Mouse (Mus musculus) thymus, adult 2 months (tissue): ENCODE results near the gene Gm28539. TPM values are rescaled to one million over a fixed set of nuclear protein-coding genes. Genes with fewer than 3 reads are reported as not detected.
"Not testable (repeated sequence)": the region's sequence is repeated elsewhere in the genome, so short reads cannot be mapped to it uniquely, and the experiment has no call there.

Experiments
- DNase-seq: peaks from one replicate; pipeline ENCODE4 v3.0.0; 2021
- H3K27ac ChIP-seq: fragments of 200-500 bp; 2 replicates; pipeline ENCODE4 v1.5.1; 2012; ENCODE audit warnings: low read length, control low read depth; ENCODE audit not compliant: control insufficient read depth, insufficient read depth
- H3K27me3 ChIP-seq: fragments of 200-500 bp; 2 replicates; pipeline ENCODE4 v1.6.1; 2012; ENCODE audit warnings: mild to moderate bottlenecking, low read length, moderate library complexity, mixed read lengths; ENCODE audit not compliant: control insufficient read depth, insufficient read depth
- H3K36me3 ChIP-seq: fragments of 200-500 bp; 2 replicates; pipeline ENCODE4 v1.6.1; 2012; ENCODE audit warnings: mild to moderate bottlenecking, low read length, moderate library complexity; ENCODE audit not compliant: control insufficient read depth, insufficient read depth
- H3K4me1 ChIP-seq: fragments of 200-500 bp; replicated peaks from 2 replicates; pipeline ENCODE4 v1.6.1; 2012; ENCODE audit warnings: low read length; ENCODE audit not compliant: control insufficient read depth, insufficient read depth
- H3K4me3 ChIP-seq: fragments of 200-500 bp; 2 replicates; pipeline ENCODE4 v1.5.1; 2012; ENCODE audit warnings: mild to moderate bottlenecking, low read length, control low read depth, moderate library complexity; ENCODE audit not compliant: control insufficient read depth, insufficient read depth
- CTCF ChIP-seq: fragments of 200-500 bp; IDR thresholded peaks from 2 replicates; pipeline ENCODE4 v1.5.1; 2012; ENCODE audit warnings: mild to moderate bottlenecking, control low read depth, low read length, moderate library complexity, borderline replicate concordance; ENCODE audit not compliant: control insufficient read depth, poor library complexity, insufficient read depth; ENCODE audit errors: extremely low read depth
- POLR2A ChIP-seq: fragments of 200-500 bp; IDR thresholded peaks from 2 replicates; pipeline ENCODE4 v1.6.1; 2012; ENCODE audit warnings: mild to moderate bottlenecking, low read length, control low read depth, moderate library complexity; ENCODE audit not compliant: control insufficient read depth, poor library complexity, insufficient read depth; ENCODE audit errors: extremely low read depth
- WGBS: fragments of 180-500 bp; shearing (Covaris S2); methylation state at CpG from one replicate; pipeline ENCODE4 v1.1.7; 2018; 5-methylcytosine and 5-hydroxymethylcytosine counted together
- polyA plus RNA-seq: library from polyadenylated mRNA; depleted of rRNA; stranded (reverse); fragments of >200 nt; gene quantifications from 2 replicates; pipeline ENCODE4 v1.2.3, GENCODE M21; 2012

Gene Gm28539
- polyA plus RNA-seq, 1 experiment, result not detected

DNA sequence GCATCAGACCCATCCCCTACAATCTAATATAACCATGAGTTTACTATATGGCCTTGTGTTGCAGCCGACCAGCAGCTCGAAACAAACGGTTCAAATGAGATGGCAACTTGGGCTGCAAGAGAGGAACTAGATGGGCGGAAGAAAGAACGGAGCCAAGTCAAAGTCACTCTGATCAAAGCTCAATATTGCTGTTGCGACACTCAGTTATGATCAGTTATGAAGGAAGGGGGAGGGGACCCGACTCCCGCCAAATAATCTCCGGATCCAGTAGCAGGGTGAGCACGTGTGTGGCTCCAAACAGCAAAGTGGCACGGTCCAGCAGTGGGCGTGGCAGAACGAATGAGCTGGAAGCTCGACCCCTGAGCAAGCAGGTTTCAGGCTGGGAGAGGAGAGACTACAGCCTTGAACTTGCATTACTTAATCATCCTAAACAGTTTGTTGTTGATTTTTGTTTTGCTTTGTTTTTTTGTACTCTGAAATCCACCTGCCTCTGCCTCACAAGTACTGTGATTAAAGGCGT is 10.0 kb downstream of the Gm28539 start:
- Histone ChIP-seq H3K27me3 (no peaks in the 10 kb centered on the region), H3K27ac (no peak overlapping the region), H3K36me3 (no peaks in the 10 kb centered on the region), H3K4me3 (no peak overlapping the region), H3K4me1 (no peaks in the 10 kb centered on the region)
- TF ChIP-seq POLR2A (no peak), CTCF (no peak)
- no peak for DNase-seq
- WGBS, result 94% methylated on average over 15 of the region's 15 CpGs

DNA sequence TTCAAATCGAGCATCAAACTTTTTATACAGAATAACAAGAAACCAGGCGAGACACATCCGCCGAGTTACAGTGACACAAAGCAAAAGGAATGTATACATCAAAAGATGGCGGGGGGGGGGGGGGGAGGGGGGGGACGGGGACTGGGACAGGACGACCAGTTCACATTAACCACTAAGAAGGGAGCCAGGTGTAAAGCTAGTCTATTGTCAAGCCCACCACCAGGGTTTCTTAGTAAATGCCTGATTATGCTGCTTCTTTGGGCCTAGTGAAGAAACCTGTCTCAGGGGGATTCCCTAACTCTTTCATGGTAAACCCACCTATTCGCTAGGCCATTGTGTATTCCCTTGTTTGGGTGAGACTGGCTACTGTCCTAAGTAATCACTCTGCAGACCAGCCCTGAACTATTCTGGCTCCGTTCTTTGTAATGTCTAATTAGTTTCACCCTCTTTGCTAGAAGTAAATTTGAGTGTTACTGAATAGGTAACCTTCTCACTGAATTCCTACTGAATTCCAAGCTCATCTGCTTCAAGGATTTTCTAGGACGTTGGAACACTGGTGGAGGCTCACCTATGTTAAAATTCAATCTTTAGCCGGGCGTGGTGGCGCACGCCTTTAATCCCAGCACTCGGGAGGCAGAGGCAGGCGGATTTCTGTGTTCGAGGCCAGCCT is 13.3 kb downstream of the Gm28539 start:
- 91% methylated on average over 16 of the region's 17 CpGs for WGBS
- not testable (repeated sequence) for H3K27me3 ChIP-seq, H3K4me1 ChIP-seq, H3K4me3 ChIP-seq, H3K27ac ChIP-seq, H3K36me3 ChIP-seq, DNase-seq

DNA sequence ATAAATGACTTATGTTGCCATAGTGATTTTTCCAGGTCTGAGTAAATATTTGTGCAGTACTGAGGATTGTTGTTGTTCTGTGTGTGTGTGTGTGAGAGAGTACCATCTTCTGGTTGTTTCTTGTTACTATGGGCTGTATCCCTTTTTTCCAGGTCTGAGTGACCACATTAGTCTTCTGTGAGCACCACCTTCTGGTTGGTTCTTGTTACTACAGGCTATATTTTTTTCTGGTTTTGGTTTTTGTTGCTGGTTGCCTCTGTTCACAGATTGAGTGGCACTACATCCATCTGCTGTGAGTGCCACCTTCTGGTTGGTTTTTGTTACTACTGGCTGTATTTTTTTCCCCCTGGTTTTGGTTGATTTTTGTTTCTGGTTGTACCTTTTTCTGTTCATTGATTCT is 22.2 kb downstream of the Gm28539 start:
- Histone ChIP-seq H3K4me1 (no peaks in the 10 kb centered on the region), H3K27me3 (no peaks in the 10 kb centered on the region), H3K4me3 (no peak overlapping the region), H3K27ac (no peak overlapping the region), H3K36me3 (no peaks in the 10 kb centered on the region)
- no peak for TF ChIP-seq CTCF
- no peak for TF ChIP-seq POLR2A
- DNase-seq, result peak; percentile 37

- Histone ChIP-seq H3K27ac (no peak overlapping the region), H3K27me3 (no peaks in the 10 kb centered on the region), H3K36me3 (no peaks in the 10 kb centered on the region), H3K4me3 (no peak overlapping the region), H3K4me1 (no peaks in the 10 kb centered on the region)
- TF ChIP-seq CTCF, result no peak
- TF ChIP-seq POLR2A, result no peak
- DNase-seq, result no peak
- 68% methylated on average over 1 of the region's 1 CpGs for WGBS
Measured at GRCm38 (mm10) chr16:18860186-18860585, 23.8 kb downstream of the Gm28539 start.

- H3K27ac ChIP-seq, H3K4me3 ChIP-seq, H3K4me1 ChIP-seq, DNase-seq, H3K27me3 ChIP-seq: not testable (repeated sequence)
- WGBS, result 92% methylated on average over 1 of the region's 1 CpGs
- peaks cover 26% of the 10 kb centered on the region for H3K36me3 ChIP-seq
Measured at GRCm38 (mm10) chr16:18870495-18870894, 34.1 kb downstream of the Gm28539 start.

DNA sequence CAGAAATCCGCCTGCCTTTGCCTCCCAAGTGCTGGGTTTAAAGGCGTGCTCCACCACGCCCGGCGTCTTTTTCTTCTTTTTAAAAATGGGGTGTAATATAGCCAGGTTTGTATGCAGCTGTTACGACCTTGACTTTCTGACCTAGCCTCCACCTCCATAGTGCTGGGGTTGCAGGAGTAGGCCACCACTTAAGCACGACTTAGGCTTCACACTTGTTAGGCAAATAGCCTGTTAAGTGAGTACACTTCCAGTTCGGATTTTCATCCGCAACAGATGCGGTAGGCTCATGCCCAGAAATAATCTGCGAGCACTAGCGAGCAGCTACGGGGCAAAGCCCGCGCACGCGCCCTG is 39.7 kb downstream of the Gm28539 start:
- peaks cover 23% of the 10 kb centered on the region for H3K36me3 ChIP-seq
- 1% methylated on average over 17 of the region's 17 CpGs for WGBS

More for the DNA sequence above, 39.7 kb downstream of the Gm28539 start:
- TF ChIP-seq CTCF (no peak), POLR2A (no peak)
- peak overlapping the region; percentile 13 for H3K27ac ChIP-seq
- no peaks in the 10 kb centered on the region for H3K27me3 ChIP-seq
- H3K4me3 ChIP-seq, result peak overlapping the region; percentile 80
- DNase-seq, result no peak
- H3K4me1 ChIP-seq, result peaks cover 7% of the 10 kb centered on the region
